Mouse (Mus musculus) heart, embryonic 16.5 days (tissue): Measurements from ENCODE around the gene Anxa8. TPM values are rescaled to one million over a fixed set of nuclear protein-coding genes. Genes with fewer than 3 reads are reported as not detected.
A peak's percentile ranks its signal among the peaks of the same experiment; 100 is the strongest.

Experiments
- ATAC-seq: fragments of 200-750 bp; cut with Nextera tagmentation; replicated peaks from 2 replicates; pipeline ENCODE4 v1.8.0; 2017; ENCODE audit warnings: moderate number of reproducible peaks; ENCODE audit not compliant: insufficient read depth, low FRiP score; ENCODE audit errors: extremely low read depth
- H3K27ac ChIP-seq: fragments of 300-500 bp; sonication (generic); 2 replicates; pipeline ENCODE4 v1.5.1; 2014; ENCODE audit warnings: mild to moderate bottlenecking, low read length, control low read depth, moderate library complexity
- H3K27me3 ChIP-seq: fragments of 300-500 bp; sonication (generic); 2 replicates; pipeline ENCODE4 v1.6.1; 2014; ENCODE audit warnings: low read length, mixed read lengths; ENCODE audit not compliant: control insufficient read depth, insufficient read depth
- H3K36me3 ChIP-seq: fragments of 300-500 bp; sonication (generic); 2 replicates; pipeline ENCODE4 v1.6.1; 2014; ENCODE audit not compliant: control insufficient read depth, insufficient read depth
- H3K4me1 ChIP-seq: fragments of 300-500 bp; sonication (generic); 2 replicates; pipeline ENCODE4 v1.6.1; 2014; ENCODE audit warnings: low read length, mixed read lengths; ENCODE audit not compliant: control insufficient read depth, insufficient read depth
- H3K4me2 ChIP-seq: fragments of 300-500 bp; sonication (generic); 2 replicates; pipeline ENCODE4 v1.6.1; 2014; ENCODE audit warnings: low read depth, mild to moderate bottlenecking, control low read depth, low read length
- H3K4me3 ChIP-seq: fragments of 300-500 bp; sonication (generic); 2 replicates; pipeline ENCODE4 v1.5.1; 2014; ENCODE audit warnings: mild to moderate bottlenecking, control low read depth, low read length
- H3K9ac ChIP-seq: fragments of 300-500 bp; sonication (generic); 2 replicates; pipeline ENCODE4 v1.6.1; 2014; ENCODE audit warnings: low read length, control low read depth
- H3K9me3 ChIP-seq: fragments of 300-500 bp; sonication (generic); replicated peaks from 2 replicates; pipeline ENCODE4 v1.6.1; 2016; ENCODE audit warnings: low read length; ENCODE audit not compliant: control insufficient read depth
- WGBS: fragments of 180-500 bp; shearing (Covaris S2); extraction: QIAGEN DNeasy Blood & Tissue Kit; methylation state at CpG from one replicate; pipeline ENCODE4 v1.1.7; 2014; 5-methylcytosine and 5-hydroxymethylcytosine counted together
- polyA plus RNA-seq: library from polyadenylated mRNA; unstranded; fragments of >200 nt; fragmentation: Nextera tagmentation; extraction: Ambion mirVana; gene quantifications from 2 replicates; pipeline ENCODE4 v1.2.1, GENCODE M21; 2015

Gene Anxa8
- polyA plus RNA-seq, 1 experiment from 2014 or later, result 5.3 TPM

- Histone ChIP-seq H3K4me3 (no peak overlapping the region), H3K9ac (no peak overlapping the region), H3K36me3 (no peaks in the 10 kb centered on the region), H3K4me2 (no peak overlapping the region), H3K4me1 (peaks cover 17% of the 10 kb centered on the region), H3K27ac (no peak overlapping the region), H3K9me3 (no peaks in the 10 kb centered on the region), H3K27me3 (no peaks in the 10 kb centered on the region)
- WGBS, result 21% methylated on average over 8 of the region's 8 CpGs
- peak; percentile 59 for ATAC-seq
Observed at GRCm38 (mm10) chr14:34104892-34105291, 19.1 kb downstream of the Anxa8 start.

DNA sequence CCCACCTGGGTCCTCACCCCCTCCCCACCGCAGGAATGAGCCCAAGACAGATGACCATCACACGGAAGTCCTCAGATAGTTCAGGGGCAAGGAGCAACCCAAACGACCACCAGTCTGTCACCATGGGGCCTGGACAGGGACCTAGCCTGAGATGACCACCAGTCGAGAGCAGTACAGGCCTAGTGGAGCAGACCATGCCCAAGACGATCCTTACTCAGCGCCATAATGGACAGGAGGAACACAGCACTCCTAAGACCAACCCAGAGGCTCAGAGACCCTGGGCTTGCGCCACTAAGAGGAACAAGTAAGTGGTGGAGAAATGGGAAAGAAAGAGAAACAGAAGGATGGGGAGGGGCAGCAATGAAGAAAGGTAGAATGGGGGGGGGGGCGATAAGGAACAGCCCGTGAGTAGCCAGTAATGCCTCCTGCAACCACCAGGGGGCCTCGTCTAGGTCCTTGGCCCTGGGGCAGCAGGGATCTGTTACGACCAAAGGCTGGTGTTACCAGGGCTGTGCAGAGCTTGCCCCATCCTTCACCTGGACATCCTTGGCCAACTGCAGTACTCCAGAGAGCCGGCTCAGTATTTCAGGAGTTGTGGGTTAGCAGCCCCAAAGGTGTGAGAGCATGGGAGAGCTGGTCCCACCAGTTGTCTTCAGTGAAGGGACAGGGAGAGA, 20.7 kb downstream of the Anxa8 start:
- no peak overlapping the region for H3K4me3 ChIP-seq
- no peak overlapping the region for H3K4me2 ChIP-seq
- 56% methylated on average over 12 of the region's 12 CpGs for WGBS
- H3K9ac ChIP-seq, result no peak overlapping the region
- H3K4me1 ChIP-seq, result peaks cover 17% of the 10 kb centered on the region
- H3K27ac ChIP-seq, result no peak overlapping the region
- no peaks in the 10 kb centered on the region for H3K9me3 ChIP-seq
- no peaks in the 10 kb centered on the region for H3K36me3 ChIP-seq
- no peak for ATAC-seq
- H3K27me3 ChIP-seq, result no peaks in the 10 kb centered on the region

GRCm38 (mm10) chr14:34107594-34107993, 21.8 kb downstream of the Anxa8 start:
- H3K9me3 ChIP-seq, result no peaks in the 10 kb centered on the region
- no peak overlapping the region for H3K27ac ChIP-seq
- H3K27me3 ChIP-seq, result no peaks in the 10 kb centered on the region
- WGBS, result 63% methylated on average over 4 of the region's 4 CpGs
- no peak overlapping the region for H3K9ac ChIP-seq
- no peak for ATAC-seq
- H3K4me1 ChIP-seq, result peaks cover 14% of the 10 kb centered on the region
- no peak overlapping the region for H3K4me2 ChIP-seq
- H3K4me3 ChIP-seq, result no peak overlapping the region
- H3K36me3 ChIP-seq, result no peaks in the 10 kb centered on the region

- H3K27ac ChIP-seq, result no peak overlapping the region
- H3K4me1 ChIP-seq, result peaks cover 7% of the 10 kb centered on the region
- H3K4me2 ChIP-seq, result no peak overlapping the region
- H3K36me3 ChIP-seq, result no peaks in the 10 kb centered on the region
- H3K4me3 ChIP-seq, result no peak overlapping the region
- no peaks in the 10 kb centered on the region for H3K9me3 ChIP-seq
- H3K27me3 ChIP-seq, result no peaks in the 10 kb centered on the region
- ATAC-seq, result no peak
- H3K9ac ChIP-seq, result no peak overlapping the region
- WGBS, result 81% methylated on average over 4 of the region's 4 CpGs
Observed at GRCm38 (mm10) chr14:34114311-34114710, 28.5 kb downstream of the Anxa8 start.

GRCm38 (mm10) chr14:34119046-34119723, 33.4 kb downstream of the Anxa8 start:
- Histone ChIP-seq H3K27ac (no peak overlapping the region), H3K4me1 (peaks cover 21% of the 10 kb centered on the region), H3K4me2 (no peak overlapping the region), H3K36me3 (no peaks in the 10 kb centered on the region), H3K9me3 (no peaks in the 10 kb centered on the region), H3K4me3 (no peak overlapping the region), H3K9ac (no peak overlapping the region), H3K27me3 (no peaks in the 10 kb centered on the region)
- WGBS, result 59% methylated on average over 7 of the region's 7 CpGs
- no peak for ATAC-seq

- 61% methylated on average over 12 of the region's 12 CpGs for WGBS
Observed at GRCm38 (mm10) chr14:34120016-34120910, 34.5 kb downstream of the Anxa8 start.

DNA sequence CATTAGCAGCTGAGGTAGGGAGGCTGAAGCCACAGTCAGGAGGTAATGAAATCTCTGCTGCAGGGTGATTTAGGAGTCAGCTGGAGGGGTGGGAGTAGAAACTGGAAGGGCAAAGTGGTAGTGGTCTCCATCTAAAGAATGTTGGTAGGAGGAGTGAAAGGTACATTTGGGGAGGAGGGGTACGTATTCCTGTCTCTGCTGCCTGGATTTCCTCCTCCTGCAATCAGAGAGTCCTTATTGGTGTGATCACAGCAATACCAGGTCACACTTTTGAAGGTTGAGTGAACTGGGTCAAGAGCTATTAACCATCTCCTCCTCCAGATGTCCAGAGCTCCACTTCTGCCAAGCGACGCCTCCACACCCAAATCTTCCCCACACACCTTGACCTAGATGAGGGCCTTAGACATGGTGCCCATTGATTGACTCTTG, 35.2 kb downstream of the Anxa8 start:
- Histone ChIP-seq H3K9me3 (no peaks in the 10 kb centered on the region), H3K27ac (no peak overlapping the region), H3K4me1 (peaks cover 21% of the 10 kb centered on the region), H3K4me3 (no peak overlapping the region), H3K27me3 (no peaks in the 10 kb centered on the region), H3K36me3 (no peaks in the 10 kb centered on the region), H3K4me2 (no peak overlapping the region), H3K9ac (no peak overlapping the region)
- 88% methylated on average over 3 of the region's 3 CpGs for WGBS
- no peak for ATAC-seq

More at GRCm38 (mm10) chr14:34120016-34120910, 34.5 kb downstream of the Anxa8 start:
- H3K4me3 ChIP-seq, result no peak overlapping the region
- no peak overlapping the region for H3K9ac ChIP-seq
- no peak overlapping the region for H3K4me2 ChIP-seq
- ATAC-seq, result no peak
- no peaks in the 10 kb centered on the region for H3K27me3 ChIP-seq
- H3K36me3 ChIP-seq, result no peaks in the 10 kb centered on the region
- no peaks in the 10 kb centered on the region for H3K9me3 ChIP-seq
- no peak overlapping the region for H3K27ac ChIP-seq
- peaks cover 21% of the 10 kb centered on the region for H3K4me1 ChIP-seq

DNA sequence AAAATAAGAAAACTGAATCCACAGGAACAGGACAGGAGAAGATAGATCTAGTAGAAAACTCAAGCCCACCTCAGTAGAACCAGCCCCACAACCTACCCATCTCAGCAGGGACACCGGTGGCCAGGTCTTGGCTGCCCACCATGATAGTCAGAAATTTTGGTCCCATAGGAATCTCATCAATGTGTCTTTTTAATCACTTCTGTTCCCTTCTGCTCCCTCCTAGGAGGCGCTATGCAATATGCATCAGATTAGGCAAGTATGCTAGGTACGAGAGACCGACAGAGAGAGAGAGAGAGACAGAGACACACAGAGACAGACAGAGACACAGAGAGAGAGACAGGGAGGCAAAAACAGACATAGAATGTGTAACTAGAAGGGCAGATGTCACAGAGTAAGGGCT, 35.9 kb downstream of the Anxa8 start:
- Histone ChIP-seq H3K27ac (no peak overlapping the region), H3K36me3 (no peaks in the 10 kb centered on the region), H3K4me3 (no peak overlapping the region), H3K9me3 (no peaks in the 10 kb centered on the region), H3K4me1 (peaks cover 21% of the 10 kb centered on the region), H3K9ac (no peak overlapping the region), H3K27me3 (no peaks in the 10 kb centered on the region), H3K4me2 (no peak overlapping the region)
- no peak for ATAC-seq
- 94% methylated on average over 4 of the region's 4 CpGs for WGBS

DNA sequence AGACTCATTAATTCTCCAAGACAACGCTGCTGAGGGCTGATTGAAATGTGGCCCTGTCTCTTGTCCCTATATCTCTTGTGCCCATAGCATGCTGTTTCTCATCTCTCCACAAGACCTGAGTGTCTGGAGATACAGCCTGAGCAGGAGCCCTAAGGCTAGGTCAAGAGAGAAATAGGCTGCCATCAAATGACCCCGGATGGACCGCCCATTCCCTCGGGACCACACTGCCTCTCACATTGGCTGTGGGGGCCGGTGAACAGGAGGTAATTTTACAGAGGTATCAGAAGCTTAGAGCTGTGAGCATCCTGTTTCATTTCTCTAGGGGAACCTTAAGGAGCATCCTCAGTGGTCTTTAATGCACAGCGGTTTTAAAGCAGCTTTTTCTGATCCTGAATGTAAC, 45.4 kb downstream of the Anxa8 start:
- WGBS, result 60% methylated on average over 6 of the region's 6 CpGs
- Histone ChIP-seq H3K36me3 (no peaks in the 10 kb centered on the region), H3K27ac (no peak overlapping the region), H3K9me3 (no peaks in the 10 kb centered on the region), H3K9ac (no peak overlapping the region), H3K4me3 (no peak overlapping the region), H3K4me1 (no peaks in the 10 kb centered on the region), H3K27me3 (no peaks in the 10 kb centered on the region), H3K4me2 (no peak overlapping the region)
- ATAC-seq, result no peak
